Mouse (Mus musculus) neural tube, embryonic 12.5 days (tissue): ENCODE data around the gene Olfr1440. TPM values are rescaled to one million over a fixed set of nuclear protein-coding genes. Genes with fewer than 3 reads are reported as not detected.

Experiments
- ATAC-seq: fragments of 200-750 bp; cut with Nextera tagmentation; 2 replicates; pipeline ENCODE4 v1.8.0; 2017; ENCODE audit warnings: low read depth, mild to moderate bottlenecking, moderate TSS enrichment, moderate library complexity; ENCODE audit not compliant: low FRiP score
- H3K27ac ChIP-seq: fragments of 300-500 bp; sonication (generic); 2 replicates; pipeline ENCODE4 v1.5.1; 2016
- H3K27me3 ChIP-seq: fragments of 300-500 bp; sonication (generic); replicated peaks from 2 replicates; pipeline ENCODE4 v1.6.1; 2016; ENCODE audit warnings: mild to moderate bottlenecking
- H3K36me3 ChIP-seq: fragments of 300-500 bp; sonication (generic); 2 replicates; pipeline ENCODE4 v1.6.1; 2016; ENCODE audit warnings: mild to moderate bottlenecking
- H3K4me1 ChIP-seq: fragments of 300-500 bp; sonication (generic); 2 replicates; pipeline ENCODE4 v1.6.1; 2016
- H3K4me2 ChIP-seq: fragments of 300-500 bp; sonication (generic); replicated peaks from 2 replicates; pipeline ENCODE4 v1.6.1; 2016; ENCODE audit warnings: mild to moderate bottlenecking
- H3K4me3 ChIP-seq: fragments of 300-500 bp; sonication (generic); 2 replicates; pipeline ENCODE4 v1.5.1; 2016
- H3K9ac ChIP-seq: fragments of 300-500 bp; sonication (generic); 2 replicates; pipeline ENCODE4 v1.6.1; 2016; ENCODE audit warnings: mild to moderate bottlenecking
- H3K9me3 ChIP-seq: fragments of 300-500 bp; sonication (generic); 2 replicates; pipeline ENCODE4 v1.6.1; 2016; ENCODE audit warnings: mild to moderate bottlenecking
- WGBS: fragments of 180-500 bp; shearing (Covaris S2); methylation state at CpG from one replicate; pipeline ENCODE4 v1.1.7; 2016; 5-methylcytosine and 5-hydroxymethylcytosine counted together
- polyA plus RNA-seq: library from polyadenylated mRNA; unstranded; fragments of >200 nt; fragmentation: Nextera tagmentation; extraction: Ambion mirVana; gene quantifications from 2 replicates; pipeline ENCODE4 v1.2.1, GENCODE M21; 2016

The Olfr1440 gene
- polyA plus RNA-seq, 1 experiment from 2014 or later: not detected

DNA sequence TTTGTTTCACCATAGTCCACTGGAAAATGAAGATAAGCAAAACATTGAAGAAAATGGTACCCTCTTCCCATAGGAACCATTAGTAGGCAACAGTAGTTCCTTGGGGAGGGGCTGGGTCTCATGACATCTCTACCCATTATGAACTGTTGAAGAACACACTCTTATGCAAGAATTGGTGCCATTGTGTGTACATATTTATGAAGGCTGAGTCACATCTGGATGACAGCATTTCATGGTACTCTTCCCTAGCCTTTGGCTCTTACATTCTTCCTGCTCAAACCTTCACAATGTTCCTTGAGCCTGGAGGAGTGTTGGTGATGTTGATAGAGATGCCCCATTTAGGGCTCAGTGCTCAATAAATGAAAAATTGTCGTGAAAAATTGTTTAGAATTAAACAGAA lies 52.5 kb downstream of the Olfr1440 start:
- Histone ChIP-seq H3K27ac (no peak overlapping the region), H3K9ac (no peak overlapping the region), H3K9me3 (no peaks in the 10 kb centered on the region), H3K4me3 (no peak overlapping the region), H3K4me1 (no peaks in the 10 kb centered on the region), H3K27me3 (no peaks in the 10 kb centered on the region), H3K4me2 (no peak overlapping the region), H3K36me3 (no peaks in the 10 kb centered on the region)
- 59% methylated on average over 1 of the region's 1 CpGs for WGBS
- no peak for ATAC-seq

DNA sequence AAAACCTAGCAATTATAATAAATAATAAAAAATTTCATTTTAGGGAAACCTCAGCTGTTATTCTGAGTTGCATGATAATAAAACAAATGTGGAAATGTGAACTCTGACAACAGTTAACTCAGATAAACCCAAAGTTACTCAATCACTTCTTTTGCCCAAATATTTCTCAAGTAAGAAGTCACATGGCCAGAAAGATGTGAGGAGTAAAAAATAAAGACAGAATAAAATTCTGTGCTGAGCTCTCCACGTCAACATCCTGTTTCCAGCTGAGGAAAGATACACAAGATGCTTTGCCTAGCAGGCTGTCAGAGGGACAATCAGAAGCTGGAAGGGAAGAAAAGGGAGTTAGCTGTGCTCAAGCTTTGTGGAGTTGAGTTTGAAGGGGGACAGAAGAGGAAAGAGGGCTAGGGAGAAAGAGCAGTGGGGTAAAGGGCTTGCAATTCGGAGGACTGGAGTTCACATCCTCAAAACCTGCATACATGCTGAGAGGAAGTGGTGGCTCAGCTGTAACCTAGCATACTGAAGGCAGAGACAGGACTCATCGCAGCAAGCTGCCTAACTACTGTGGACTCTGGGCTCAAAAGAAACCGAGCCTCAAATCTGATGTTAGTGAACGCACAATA lies 53.1 kb downstream of the Olfr1440 start:
- Histone ChIP-seq H3K9me3 (no peaks in the 10 kb centered on the region), H3K4me2 (no peak overlapping the region), H3K27me3 (no peaks in the 10 kb centered on the region), H3K27ac (no peak overlapping the region), H3K4me1 (no peaks in the 10 kb centered on the region), H3K9ac (no peak overlapping the region), H3K4me3 (no peak overlapping the region), H3K36me3 (no peaks in the 10 kb centered on the region)
- WGBS: 69% methylated on average over 5 of the region's 5 CpGs
- no peak for ATAC-seq

DNA sequence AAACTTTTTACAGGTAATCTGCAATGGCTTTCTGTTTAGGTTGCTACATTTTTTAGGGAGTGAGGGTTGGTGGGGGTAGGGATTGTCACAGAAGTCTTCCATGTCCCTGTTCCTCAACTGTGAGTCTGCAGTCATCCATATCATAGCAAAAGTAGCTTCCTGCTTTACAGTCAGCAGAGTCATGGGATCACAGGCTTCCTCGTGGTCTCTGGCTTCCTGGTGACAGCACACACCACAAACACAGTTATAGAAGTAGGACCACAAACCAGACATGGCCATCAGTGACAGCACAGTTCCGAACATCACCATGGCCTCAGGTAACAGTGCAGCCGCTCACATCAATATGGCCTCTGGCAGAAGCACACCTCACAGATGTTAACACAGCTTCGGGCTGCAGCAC lies 55.5 kb downstream of the Olfr1440 start:
- ATAC-seq: no peak
- H3K27me3 ChIP-seq: no peaks in the 10 kb centered on the region

GRCm38 (mm10) chr19:12445014-12445413 lies 57.9 kb downstream of the Olfr1440 start:
- Histone ChIP-seq H3K27me3 (no peaks in the 10 kb centered on the region), H3K4me2 (no peak overlapping the region)
- ATAC-seq: no peak

More for the DNA sequence above, 55.5 kb downstream of the Olfr1440 start:
- Histone ChIP-seq H3K4me1 (no peaks in the 10 kb centered on the region), H3K36me3 (no peaks in the 10 kb centered on the region), H3K4me3 (no peak overlapping the region), H3K9ac (no peak overlapping the region), H3K27ac (no peak overlapping the region), H3K4me2 (no peak overlapping the region), H3K9me3 (no peaks in the 10 kb centered on the region)
- 86% methylated on average over 4 of the region's 4 CpGs for WGBS

More at GRCm38 (mm10) chr19:12445014-12445413, 57.9 kb downstream of the Olfr1440 start:
- WGBS: 92% methylated on average over 3 of the region's 3 CpGs
- no peaks in the 10 kb centered on the region for H3K36me3 ChIP-seq
- H3K4me3 ChIP-seq: no peak overlapping the region
- no peak overlapping the region for H3K27ac ChIP-seq
- no peaks in the 10 kb centered on the region for H3K9me3 ChIP-seq
- no peaks in the 10 kb centered on the region for H3K4me1 ChIP-seq
- no peak overlapping the region for H3K9ac ChIP-seq

Other genes starting within 250 kb of the Olfr1440 start
- not detected in 2 replicates for gene Olfr1555-ps1, start 217.2 kb upstream of the Olfr1440 start, polyA plus RNA-seq
- not detected in 2 replicates for gene Olfr1431, start 186.6 kb upstream of the Olfr1440 start, polyA plus RNA-seq
- gene Olfr1432, start 154.7 kb upstream of the Olfr1440 start, polyA plus RNA-seq: not detected in 2 replicates
- gene Olfr262, start 145.6 kb upstream of the Olfr1440 start, polyA plus RNA-seq: not detected in 2 replicates
- gene Olfr235, start 126.2 kb upstream of the Olfr1440 start, polyA plus RNA-seq: not detected in 2 replicates
- gene Olfr1434, start 107.4 kb upstream of the Olfr1440 start, polyA plus RNA-seq: not detected in 2 replicates
- not detected in 2 replicates for gene Olfr1436, start 88.1 kb upstream of the Olfr1440 start, polyA plus RNA-seq
- gene Olfr1437, start 62.2 kb upstream of the Olfr1440 start, polyA plus RNA-seq: not detected in 2 replicates
- not detected in 2 replicates for gene Olfr1438-ps1, start 51.4 kb upstream of the Olfr1440 start, polyA plus RNA-seq
- not detected in 2 replicates for gene Olfr1441, start 30.2 kb downstream of the Olfr1440 start, polyA plus RNA-seq
- gene Pfpl, start 40.6 kb downstream of the Olfr1440 start, polyA plus RNA-seq: not detected in 2 replicates
- gene Mpeg1, start 73.5 kb downstream of the Olfr1440 start, polyA plus RNA-seq: 0.76 and 1.1 TPM in 2 replicates
- gene Dtx4, start 114.2 kb downstream of the Olfr1440 start, polyA plus RNA-seq: 58.4 and 63.3 TPM in 2 replicates
- 13.3 and 15.7 TPM in 2 replicates for gene Fam111a, start 158.5 kb downstream of the Olfr1440 start, polyA plus RNA-seq
- gene Gm4952, start 212.7 kb downstream of the Olfr1440 start, polyA plus RNA-seq: not detected in 2 replicates
- gene Glyat, start 246.0 kb downstream of the Olfr1440 start, polyA plus RNA-seq: not detected in 2 replicates